Mouse (Mus musculus) testis, adult 2 months (tissue): ENCODE results near the gene Gnptab. TPM values are rescaled to one million over a fixed set of nuclear protein-coding genes. Genes with fewer than 3 reads are reported as not detected.

Experiments used
- H3K27ac ChIP-seq: fragments of 200-500 bp; 2 replicates; pipeline ENCODE4 v1.5.1; 2012; ENCODE audit warnings: low read depth, low read length; ENCODE audit not compliant: control insufficient read depth, insufficient read depth
- H3K27me3 ChIP-seq: fragments of 200-500 bp; 2 replicates; pipeline ENCODE4 v1.6.1; 2012; ENCODE audit warnings: mild to moderate bottlenecking, low read length, moderate library complexity; ENCODE audit not compliant: control insufficient read depth, insufficient read depth
- H3K36me3 ChIP-seq: fragments of 200-500 bp; 2 replicates; pipeline ENCODE4 v1.6.1; 2012; ENCODE audit warnings: mild to moderate bottlenecking, low read length; ENCODE audit not compliant: control insufficient read depth, insufficient read depth
- H3K4me1 ChIP-seq: fragments of 200-500 bp; 2 replicates; pipeline ENCODE4 v1.6.1; 2012; ENCODE audit warnings: low read length; ENCODE audit not compliant: control insufficient read depth, insufficient read depth
- H3K4me3 ChIP-seq: fragments of 200-500 bp; 2 replicates; pipeline ENCODE4 v1.5.1; 2012; ENCODE audit warnings: low read depth, mild to moderate bottlenecking, low read length, moderate library complexity, mixed read lengths; ENCODE audit not compliant: control insufficient read depth
- CTCF ChIP-seq: fragments of 200-500 bp; IDR thresholded peaks from 2 replicates; pipeline ENCODE4 v1.5.1; 2012; ENCODE audit warnings: low read depth, mild to moderate bottlenecking, inconsistent platforms, low read length, moderate library complexity; ENCODE audit not compliant: control insufficient read depth, insufficient read depth, insufficient replicate concordance
- POLR2A ChIP-seq: fragments of 200-500 bp; IDR thresholded peaks from 2 replicates; pipeline ENCODE4 v1.6.1; 2012; ENCODE audit warnings: low read depth, mild to moderate bottlenecking, inconsistent platforms, low read length, moderate library complexity; ENCODE audit not compliant: control insufficient read depth
- polyA plus RNA-seq: library from polyadenylated mRNA; depleted of rRNA; stranded (reverse); fragments of >200 nt; gene quantifications from 2 replicates; pipeline ENCODE4 v1.2.3, GENCODE M21; 2012; rRNA removed

Gnptab gene
- polyA plus RNA-seq, 1 experiment: 10.0 TPM

- Histone ChIP-seq H3K4me3 (no peak overlapping the region), H3K4me1 (no peaks in the 10 kb centered on the region), H3K27ac (no peak overlapping the region), H3K36me3 (no peaks in the 10 kb centered on the region; the same call in 1 of the 2 replicates), H3K27me3 (no peaks in the 10 kb centered on the region)
- TF ChIP-seq POLR2A: no peak
- no peak for TF ChIP-seq CTCF
These were observed 112.7 kb downstream of the Gnptab start for GRCm38 (mm10) chr10:88491632-88492031.

GRCm38 (mm10) chr10:88492658-88493057 lies 113.7 kb downstream of the Gnptab start:
- TF ChIP-seq CTCF (no peak), POLR2A (no peak)
- no peak overlapping the region for H3K27ac ChIP-seq
- no peaks in the 10 kb centered on the region for H3K27me3 ChIP-seq
- no peaks in the 10 kb centered on the region; the same call in 1 of the 2 replicates for H3K36me3 ChIP-seq
- H3K4me3 ChIP-seq: no peak overlapping the region
- H3K4me1 ChIP-seq: no peaks in the 10 kb centered on the region

GRCm38 (mm10) chr10:88494959-88495587 lies 116.1 kb downstream of the Gnptab start:
- H3K27me3 ChIP-seq: no peaks in the 10 kb centered on the region
- no peak for TF ChIP-seq CTCF
- TF ChIP-seq POLR2A: no peak
- no peak overlapping the region for H3K4me3 ChIP-seq

More at GRCm38 (mm10) chr10:88494959-88495587, 116.1 kb downstream of the Gnptab start:
- H3K36me3 ChIP-seq: no peaks in the 10 kb centered on the region
- no peak overlapping the region for H3K27ac ChIP-seq
- H3K4me1 ChIP-seq: no peaks in the 10 kb centered on the region

Other genes starting within 250 kb of the Gnptab start
- gene Parpbp, start 232.2 kb upstream of the Gnptab start, polyA plus RNA-seq: 4.7 TPM in 2 replicates
- 13.7 and 14.8 TPM in 2 replicates for gene Nup37, start 232.1 kb upstream of the Gnptab start, polyA plus RNA-seq
- gene Washc3, start 178.0 kb upstream of the Gnptab start, polyA plus RNA-seq: 31.1 and 33.7 TPM in 2 replicates
- 30.7 and 34.2 TPM in 2 replicates for gene Dram1, start 52 bp upstream of the Gnptab start, polyA plus RNA-seq
- gene Sycp3, start 80.4 kb downstream of the Gnptab start, polyA plus RNA-seq: 12.5 and 17.1 TPM in 2 replicates
- gene Chpt1, start 124.9 kb downstream of the Gnptab start, polyA plus RNA-seq: 81.1 and 82.5 TPM in 2 replicates
- gene Mybpc1, start 226.0 kb downstream of the Gnptab start, polyA plus RNA-seq: 2.1 TPM in 2 replicates